Mouse (Mus musculus): Measurements from ENCODE around the gene Ppdpf.

The Ppdpf gene

GRCm38 (mm10) chr2:181218881-181219485 lies 31.9 kb downstream of the Ppdpf start:
- no peak for DNase-seq (ENCODE audit: low read depth, low spot score)

- DNase-seq (ENCODE audit: low read depth, low spot score) = peak; percentile 85
Observed at GRCm38 (mm10) chr2:181219538-181220216, 32.6 kb downstream of the Ppdpf start, which contains the start of gene Fndc11. TSS of gene Fndc11 (plus strand) at chr2:181220013.

DNA sequence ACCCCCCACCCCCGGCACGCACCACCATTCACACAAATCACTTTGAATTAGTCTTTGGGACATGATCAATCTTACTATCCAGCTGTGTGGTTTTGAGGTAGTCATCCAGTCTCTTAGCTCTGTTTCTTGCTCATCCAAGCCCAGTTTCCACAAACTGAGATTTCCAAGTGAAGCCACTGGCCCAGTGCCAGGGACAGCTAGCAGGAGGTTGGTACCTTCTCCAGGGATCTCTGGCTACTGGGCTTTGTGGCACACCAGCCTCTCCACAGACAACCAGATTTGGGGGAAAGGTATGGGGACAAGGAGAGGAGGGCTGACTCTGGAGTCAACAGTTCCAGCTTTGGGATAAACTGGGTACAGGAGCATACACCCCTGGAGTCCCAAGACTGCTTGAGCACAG lies 33.3 kb downstream of the Ppdpf start:
- DNase-seq (ENCODE audit: low read depth, low spot score) = no peak

DNA sequence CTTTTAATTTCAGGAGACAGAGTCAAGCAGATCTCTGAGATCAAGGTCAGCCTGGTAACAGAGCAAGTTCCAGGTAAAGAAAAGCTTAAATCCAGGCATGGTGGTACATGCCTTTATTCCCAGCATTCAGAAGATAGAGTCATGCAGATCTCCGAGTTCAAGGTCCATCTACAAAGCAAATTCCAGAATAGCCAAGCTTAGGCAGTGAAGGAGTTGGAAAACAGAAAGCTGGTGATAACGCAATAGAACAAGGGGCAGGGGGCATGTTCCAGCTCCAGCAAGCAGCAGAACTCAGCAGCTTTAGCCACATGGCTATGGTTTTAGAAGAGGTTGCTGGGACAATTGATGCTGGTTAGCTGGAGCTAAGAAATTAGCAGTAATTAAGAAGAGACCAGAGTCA lies 37.9 kb downstream of the Ppdpf start:
- no peak for DNase-seq (ENCODE audit: low read depth, low spot score)

GRCm38 (mm10) chr2:181227122-181227521 lies 40.1 kb downstream of the Ppdpf start:
- no peak for DNase-seq (ENCODE audit: low read depth, low spot score)

DNA sequence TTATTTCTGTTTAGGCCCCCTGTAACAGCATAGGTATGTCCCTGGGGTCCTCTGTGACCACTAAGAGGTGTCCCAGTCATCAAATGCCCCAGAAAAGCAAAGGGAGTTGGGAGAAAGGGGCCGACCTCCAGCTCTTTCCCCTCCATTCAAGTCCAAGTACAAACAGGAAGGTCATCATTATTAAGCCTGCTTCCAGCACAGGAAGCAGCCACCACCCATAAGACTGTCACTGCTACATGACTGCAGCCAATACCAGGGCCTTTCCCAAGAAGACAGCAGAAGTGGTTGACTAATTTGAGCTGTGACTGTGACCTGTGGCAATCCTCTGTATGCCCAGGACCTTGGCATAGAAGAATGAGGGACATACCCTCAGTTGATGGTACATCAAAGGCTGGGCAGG lies 41.3 kb downstream of the Ppdpf start:
- DNase-seq (ENCODE audit: low read depth, low spot score) = no peak

DNA sequence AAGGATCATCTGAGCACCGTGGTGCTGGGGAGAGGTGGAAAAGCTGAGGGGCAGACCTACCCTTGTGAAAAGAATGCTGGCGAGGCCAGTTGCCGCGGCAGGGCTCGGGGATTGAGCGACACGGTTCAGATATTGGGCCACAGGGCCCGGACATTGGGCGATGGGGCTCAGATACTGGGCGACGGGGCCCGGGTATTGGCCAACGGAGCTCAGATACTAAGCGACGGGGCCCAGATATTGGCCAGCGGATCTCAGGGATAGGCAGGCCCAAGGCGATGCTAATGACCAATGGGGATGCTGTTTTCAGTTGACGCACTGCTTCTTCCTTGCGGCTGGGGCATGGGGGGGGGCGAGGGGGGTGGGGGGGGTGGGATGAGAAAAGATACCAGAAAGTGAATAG lies 44.1 kb downstream of the Ppdpf start:
- DNase-seq (ENCODE audit: low read depth, low spot score) = no peak

DNA sequence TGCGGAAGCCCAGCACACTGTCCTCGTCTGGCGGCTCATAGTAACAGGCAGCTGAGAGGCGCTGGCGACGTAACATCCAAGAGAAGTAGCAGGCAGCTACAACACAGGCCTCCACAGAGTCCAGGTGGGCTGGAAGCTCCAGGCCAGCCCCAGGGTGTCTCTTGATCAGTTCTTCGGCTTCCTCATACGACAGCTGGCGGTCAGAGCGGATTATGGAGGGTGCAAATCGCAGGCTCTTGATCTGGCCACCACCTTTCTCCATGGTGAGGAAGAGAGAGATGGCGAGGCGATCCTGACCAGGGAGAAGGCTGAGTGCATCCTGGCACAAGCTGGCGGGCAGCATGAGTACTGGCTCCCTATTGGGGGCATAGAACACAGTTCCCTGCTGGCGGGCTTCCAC lies 46.4 kb downstream of the Ppdpf start:
- DNase-seq (ENCODE audit: low read depth, low spot score) = no peak

DNA sequence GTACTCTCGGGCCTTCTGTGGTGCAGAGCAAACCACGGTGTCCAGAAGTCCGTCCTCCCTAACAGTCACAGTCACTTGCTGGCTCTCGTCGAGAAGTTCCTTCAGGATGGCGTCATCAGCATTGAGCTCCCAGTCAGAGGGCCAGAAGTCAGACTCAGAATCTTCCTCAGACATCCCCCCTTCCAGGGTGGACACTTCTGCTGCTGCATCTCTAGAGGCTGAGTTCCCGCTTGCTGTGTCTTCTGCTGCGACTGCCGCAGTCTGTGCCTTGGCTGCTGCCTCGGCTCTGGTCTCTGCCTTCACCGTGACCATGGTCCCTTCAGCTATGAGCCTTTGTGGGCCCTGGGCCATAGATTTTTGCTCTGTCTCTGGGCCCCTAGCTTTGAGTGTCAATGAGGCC lies 47.6 kb downstream of the Ppdpf start:
- no peak for DNase-seq (ENCODE audit: low read depth, low spot score)

DNA sequence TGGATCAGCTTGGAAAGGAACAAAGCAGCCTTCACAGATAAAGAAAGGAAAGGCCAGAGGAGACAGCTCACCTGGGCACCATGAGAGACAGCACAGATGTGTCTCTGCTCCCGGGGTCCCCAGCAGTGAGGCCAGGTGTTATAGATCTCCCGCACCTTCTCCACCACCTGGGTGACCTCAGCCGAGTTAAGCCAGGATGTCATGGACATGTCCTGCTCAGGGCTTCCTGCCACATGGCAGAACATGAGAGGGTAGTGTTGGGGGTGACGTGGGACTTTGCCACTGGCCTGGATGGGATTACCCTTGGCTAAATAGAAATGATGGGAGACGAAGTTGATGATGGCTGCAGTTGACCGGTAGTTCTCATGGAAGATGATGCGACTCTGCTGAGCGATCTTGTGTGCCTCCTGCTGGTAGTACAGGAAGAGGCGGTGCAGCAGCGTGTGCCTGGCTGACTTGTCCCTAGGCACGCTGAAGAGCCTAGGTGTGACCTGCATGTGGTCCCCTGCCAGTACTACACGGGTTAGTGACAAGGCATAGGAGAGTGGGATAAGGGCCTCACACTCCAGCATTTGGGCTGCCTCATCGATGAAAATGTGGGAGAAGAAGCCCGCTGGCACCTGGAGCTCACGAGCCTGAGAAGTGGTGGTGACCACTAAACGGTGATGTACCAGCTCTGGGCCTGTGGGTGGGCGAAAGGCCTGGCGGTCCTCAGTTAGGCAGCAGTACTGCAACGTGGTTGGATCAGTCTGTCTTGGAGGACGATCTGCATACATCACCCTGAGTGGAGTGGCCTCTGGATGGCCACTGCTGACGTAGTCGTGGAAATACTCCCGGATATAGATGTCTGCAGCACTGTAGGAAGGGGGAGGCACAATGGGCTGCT lies 48.9 kb downstream of the Ppdpf start:
- DNase-seq (ENCODE audit: low read depth, low spot score) = no peak

DNA sequence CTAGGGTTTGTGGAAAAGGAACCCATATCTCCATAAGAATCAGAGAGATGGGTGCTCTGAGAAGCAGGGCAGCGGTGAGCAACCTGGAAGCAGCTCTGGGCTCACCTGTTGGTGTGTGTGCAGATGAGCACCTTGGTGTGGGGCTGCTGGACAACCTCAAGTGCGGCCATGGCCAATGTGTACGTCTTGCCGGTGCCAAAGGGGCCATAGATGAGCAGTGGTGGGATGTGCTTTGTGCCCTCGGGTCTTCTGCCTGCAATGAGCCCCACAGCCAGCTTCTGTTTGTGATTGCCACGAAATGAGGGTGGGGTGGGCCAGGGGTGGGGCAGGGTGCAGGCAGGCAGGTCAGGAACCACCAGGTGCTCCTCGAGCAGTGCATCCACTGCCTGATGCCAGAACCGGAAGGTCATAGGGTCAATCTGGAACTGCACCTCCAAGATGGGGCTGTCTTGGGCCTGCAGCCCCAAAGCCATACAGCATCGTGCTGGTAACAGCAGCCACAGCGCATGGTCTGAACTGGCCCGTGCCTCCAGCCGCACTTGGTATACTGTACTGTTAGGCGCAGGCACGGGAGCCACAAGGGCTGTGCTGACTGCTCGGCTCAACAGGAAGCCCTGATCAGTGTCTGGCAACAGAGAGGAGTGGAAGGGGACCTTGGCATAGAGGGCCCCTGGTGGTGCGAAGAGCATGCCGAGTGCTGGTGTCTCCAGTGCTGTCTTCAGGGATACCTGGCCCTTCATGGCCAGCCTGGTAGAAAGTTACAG lies 50.4 kb downstream of the Ppdpf start:
- no peak for DNase-seq (ENCODE audit: low read depth, low spot score)

GRCm38 (mm10) chr2:181238091-181238610 lies 51.1 kb downstream of the Ppdpf start:
- DNase-seq (ENCODE audit: low read depth, low spot score) = no peak

All from mesoderm, embryonic 11.5 days (tissue).